Mouse (Mus musculus): ENCODE measurements around the gene 1700016H13Rik. TPM values are rescaled to one million over a fixed set of nuclear protein-coding genes. Genes with fewer than 3 reads are reported as not detected.

The 1700016H13Rik gene
- total RNA-seq, 4 experiments from 2014 or later = not detected

DNA sequence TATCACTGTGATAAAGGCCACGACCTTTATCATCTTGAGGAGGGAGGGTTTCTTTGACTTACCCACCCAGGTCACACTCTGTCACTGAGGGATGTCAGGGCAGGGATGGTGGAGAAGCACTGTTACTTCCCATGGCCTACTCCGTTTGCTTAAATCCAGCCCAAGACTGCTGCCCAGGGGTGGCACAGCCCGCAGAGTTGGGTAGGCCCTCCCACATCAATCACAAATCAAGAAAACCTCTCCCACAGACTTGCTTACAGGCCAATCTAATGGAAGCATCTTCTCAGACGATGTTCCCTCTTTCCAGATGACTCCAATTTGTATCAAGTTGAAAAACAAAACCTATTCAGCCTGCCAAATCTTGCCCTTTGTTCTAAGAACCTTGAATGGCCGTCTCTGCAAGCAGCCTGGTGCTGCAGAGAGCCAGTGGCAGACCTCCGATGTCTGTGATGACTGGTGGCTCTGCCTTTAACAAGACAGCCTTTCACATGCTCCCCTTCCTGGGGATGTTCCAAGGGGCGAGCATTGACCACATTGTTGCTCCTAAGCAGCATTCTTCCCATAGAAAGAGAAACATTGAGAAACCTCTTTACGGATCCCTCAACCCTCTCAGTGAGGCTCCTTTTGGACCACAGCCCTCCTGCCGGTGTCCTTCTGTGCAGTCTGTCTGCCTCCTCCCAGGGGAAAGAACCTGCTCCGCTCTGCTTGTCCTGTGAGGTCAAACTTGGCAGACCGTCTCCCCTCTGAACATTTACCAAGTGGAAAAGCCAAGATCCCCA is 52.5 kb downstream of the 1700016H13Rik start:
- no peak for DNase-seq

DNA sequence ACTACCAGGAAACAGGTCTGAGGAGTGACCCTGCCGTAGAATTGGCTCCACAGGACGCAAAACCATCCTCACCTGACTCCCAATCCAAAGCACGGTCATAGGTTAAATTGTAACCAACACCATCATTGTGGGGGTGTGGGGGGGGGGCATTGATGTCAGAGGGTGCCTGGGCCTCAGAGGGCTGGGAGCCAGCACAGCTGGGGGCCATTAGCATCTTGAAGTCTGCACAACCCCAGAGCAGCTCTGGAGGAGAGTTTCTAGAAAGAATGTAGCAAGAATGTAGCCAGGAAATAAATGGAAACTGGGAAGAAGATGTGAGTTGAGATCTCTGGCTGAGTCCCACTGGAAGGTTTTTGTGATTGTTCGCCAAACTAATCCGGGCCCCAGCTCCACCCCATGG is 56.9 kb downstream of the 1700016H13Rik start:
- no peak for DNase-seq

DNA sequence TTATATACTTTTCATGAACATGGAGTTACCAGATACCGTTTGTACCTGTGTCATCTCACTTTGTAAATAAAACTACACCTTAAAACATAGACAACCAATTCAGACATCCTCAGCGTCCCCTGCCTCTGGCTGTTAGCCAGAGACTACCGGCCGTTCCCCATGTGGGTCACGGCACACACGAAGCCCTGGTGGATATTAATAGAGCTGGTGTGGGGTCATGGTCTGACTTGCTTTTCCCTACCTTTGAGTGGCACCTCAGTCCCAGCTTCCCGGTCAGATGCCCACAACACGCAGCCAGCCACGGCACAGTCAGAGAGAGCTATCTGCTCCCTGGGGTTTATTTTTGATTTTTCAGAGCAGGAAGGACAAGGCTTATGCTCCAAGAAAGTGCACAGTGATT is 57.5 kb downstream of the 1700016H13Rik start:
- DNase-seq = no peak

Other genes starting within 250 kb of the 1700016H13Rik start
- 10 to 100 TPM; 25.3 to 65.4 (median 41.0) TPM for gene Ptpn13, start 230.8 kb downstream of the 1700016H13Rik start, total RNA-seq (2022)
- gene Slc10a6, start 26.6 kb downstream of the 1700016H13Rik start, total RNA-seq (2022) = 1 to 10 TPM; 1.2 to 3.6 (median 1.9) TPM
- gene Aff1, start 36.4 kb upstream of the 1700016H13Rik start, total RNA-seq (2022) = 10 to 100 TPM; 44.1 to 57.5 (median 51.0) TPM